Mouse (Mus musculus) urinary bladder, postnatal 25 days (tissue): Measurements from ENCODE around the gene Mphosph10.

ENCODE experiments used
- DNase-seq: peaks from one replicate; pipeline ENCODE4 v3.0.0; 2022; ENCODE audit warnings: low spot score

Mphosph10 gene

GRCm38 (mm10) chr7:64349147-64349861 is 42.8 kb downstream of the Mphosph10 start:
- DNase-seq = no peak

GRCm38 (mm10) chr7:64347813-64348212 is 44.3 kb downstream of the Mphosph10 start:
- no peak for DNase-seq

DNA sequence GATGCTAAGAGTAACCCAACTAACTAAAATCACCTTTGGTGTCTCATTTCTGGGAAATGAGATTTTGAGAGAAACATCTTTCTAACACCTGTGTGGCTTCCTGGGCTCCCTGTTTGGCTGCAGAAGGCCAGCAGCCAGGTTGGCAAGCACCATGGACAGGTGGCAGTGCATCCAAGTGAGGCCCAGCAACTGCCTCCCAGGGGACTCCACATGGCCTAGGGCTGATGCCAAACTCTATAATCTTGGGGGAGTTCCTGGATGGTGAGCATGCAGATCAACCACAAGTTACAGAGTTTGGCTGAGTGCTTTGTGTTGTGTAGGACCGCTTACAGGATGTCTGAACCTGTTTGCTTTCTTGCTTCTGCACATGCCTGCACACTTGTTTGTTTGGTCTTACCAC is 59.4 kb downstream of the Mphosph10 start:
- DNase-seq = no peak

- no peak for DNase-seq
Observed at GRCm38 (mm10) chr7:64331309-64331708, 60.8 kb downstream of the Mphosph10 start.

DNA sequence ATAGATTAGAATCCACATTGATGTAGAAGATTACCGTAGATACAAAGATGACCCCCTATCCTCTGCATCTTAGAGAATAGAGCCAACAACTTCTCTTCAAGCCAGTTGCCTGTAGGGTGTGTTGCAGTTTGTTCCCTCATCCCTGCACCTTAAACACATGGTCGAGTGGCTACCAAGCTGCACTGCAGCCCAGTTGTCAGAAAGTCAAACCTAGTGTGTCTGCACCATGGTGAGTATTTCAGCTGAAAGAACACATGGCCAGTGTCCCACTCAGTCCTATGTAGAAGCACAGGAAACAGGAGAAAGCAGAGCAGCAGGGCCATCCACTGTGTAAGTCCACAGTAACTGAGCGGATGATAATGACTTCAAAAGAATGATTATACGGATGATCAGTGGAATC is 64.6 kb downstream of the Mphosph10 start:
- DNase-seq = no peak

DNA sequence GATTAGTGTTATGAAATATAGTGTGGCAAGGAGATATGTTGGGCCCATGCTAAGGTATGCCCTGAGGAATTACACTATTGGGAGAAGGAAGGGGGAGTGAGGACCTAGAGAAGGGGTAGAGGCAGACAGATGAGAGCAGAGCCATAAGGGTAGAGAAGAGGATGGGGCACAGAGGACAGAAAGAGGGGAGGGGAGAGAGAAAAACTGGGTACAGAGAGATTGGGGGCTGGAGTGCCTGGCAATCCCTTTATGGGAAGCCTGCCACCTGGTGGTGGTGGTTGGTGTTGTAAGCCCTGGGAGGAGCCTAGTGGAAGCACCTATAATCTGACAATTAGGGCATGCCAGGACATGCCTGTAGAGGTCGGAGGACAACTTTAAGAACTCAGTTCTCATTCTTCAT is 65.2 kb downstream of the Mphosph10 start:
- peak; percentile 83 for DNase-seq
